Mouse (Mus musculus) Patski (cell line): ENCODE measurements around the gene Olfr625-ps1. TPM values are rescaled to one million over a fixed set of nuclear protein-coding genes. Genes with fewer than 3 reads are reported as not detected.
"Not testable (repeated sequence)": the region's sequence is repeated elsewhere in the genome, so short reads cannot be mapped to it uniquely, and the experiment has no call there.

ENCODE experiments used
- ATAC-seq: fragments of 100-300 bp; one replicate; pipeline ENCODE4 v1.8.0; 2021
- CTCF ChIA-PET: fragments of 350-600 bp; sonication (Branson Sonifier 250); formaldehyde crosslinking; loops from one replicate; lab custom pipeline; 2022; ENCODE audit warnings: inconsistent platforms; lab: Charles Lee
- POLR2A ChIA-PET: fragments of 350-600 bp; sonication (Branson Sonifier 250); formaldehyde crosslinking; loops from one replicate; lab custom pipeline; 2022; ENCODE audit warnings: antibody characterized with exemption, inconsistent platforms; lab: Charles Lee
- DNase-seq: peaks from one replicate; pipeline ENCODE4 v3.0.0-alpha.2; 2011; ENCODE audit warnings: low read depth, low spot score
- H3K27me3 ChIP-seq: fragments of 371-371 bp; one replicate; pipeline ENCODE4 v1.5.1; 2021
- CTCF ChIP-seq: fragments of 100-300 bp; IDR thresholded peaks from one replicate; pipeline ENCODE4 v1.5.1; 2021
- in situ Hi-C: fragments of 300-500 bp; cut with MboI; formaldehyde crosslinking; loops from 3 replicates; pipeline ENCODE4 v1.11.1; 2018; ENCODE audit warnings: low pct_unique_long_range_greater_than_20kb, mixed read lengths
- polyA plus RNA-seq: library from polyadenylated mRNA; unstranded; gene quantifications from one replicate; pipeline ENCODE4 v1.2.3, GENCODE M21; 2021

Olfr625-ps1 gene
- polyA plus RNA-seq: not detected

GRCm38 (mm10) chr7:103682420-103682819 lies at the start of gene Olfr625-ps1:
Olfr625-ps1 (plus strand) TSS chr7:103682720.
- TF ChIP-seq CTCF: no peak
- DNase-seq: no peak

DNA sequence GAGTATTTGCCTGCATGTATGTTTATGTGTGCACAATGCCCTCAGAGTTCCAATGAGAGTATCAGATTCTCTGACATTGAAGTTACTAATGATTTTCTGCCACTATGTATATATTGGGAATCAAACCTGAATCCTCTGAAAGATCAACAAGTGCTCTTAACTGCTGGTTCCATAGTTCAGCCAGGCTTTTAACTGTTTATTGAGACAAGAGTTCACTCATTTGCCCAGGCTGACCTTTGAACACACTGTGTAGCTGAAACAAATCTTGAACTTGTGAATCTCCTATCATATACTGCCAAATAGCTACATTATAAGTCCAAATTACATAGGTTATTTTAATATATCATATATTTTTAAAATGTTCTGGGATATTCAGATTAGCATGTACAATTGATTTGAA lies 45.7 kb upstream of the Olfr625-ps1 start:
- in situ Hi-C loops: no loop called here
- CTCF ChIA-PET: no interaction called here
- DNase-seq: no peak

More at GRCm38 (mm10) chr7:103682420-103682819, at the start of gene Olfr625-ps1:
- POLR2A ChIA-PET: no interaction called here
- in situ Hi-C loops: no loop called here
- no peak for ATAC-seq
- CTCF ChIA-PET: no interaction called here
- H3K27me3 ChIP-seq: no peaks in the 10 kb centered on the region

GRCm38 (mm10) chr7:103642602-103643001 lies 39.9 kb upstream of the Olfr625-ps1 start, which contains the start of gene Olfr622:
Olfr622 (minus strand) TSS chr7:103642702.
- ChIA-PET POLR2A (no interaction called here), CTCF (no interaction called here)
- in situ Hi-C loops: no loop called here
- ATAC-seq: no peak
- H3K27me3 ChIP-seq: no peaks in the 10 kb centered on the region
- DNase-seq: no peak
- no peak for TF ChIP-seq CTCF

More for the DNA sequence above, 45.7 kb upstream of the Olfr625-ps1 start:
- no peak for ATAC-seq
- H3K27me3 ChIP-seq: no peaks in the 10 kb centered on the region
- POLR2A ChIA-PET: no interaction called here
- TF ChIP-seq CTCF: no peak

- POLR2A ChIA-PET: no interaction called here
Measured at GRCm38 (mm10) chr7:103644070-103644469, 38.5 kb upstream of the Olfr625-ps1 start.

GRCm38 (mm10) chr7:103663598-103663997 lies 18.9 kb upstream of the Olfr625-ps1 start, which contains the start of gene Olfr623:
Olfr623 (minus strand) TSS chr7:103663698.
- DNase-seq (no peak), ATAC-seq (no peak)
- CTCF ChIA-PET: no interaction called here
- POLR2A ChIA-PET: no interaction called here
- H3K27me3 ChIP-seq: no peaks in the 10 kb centered on the region
- in situ Hi-C loops: no loop called here
- no peak for TF ChIP-seq CTCF

More at GRCm38 (mm10) chr7:103644070-103644469, 38.5 kb upstream of the Olfr625-ps1 start:
- CTCF ChIA-PET: no interaction called here
- no peaks in the 10 kb centered on the region for H3K27me3 ChIP-seq
- ATAC-seq (no peak), DNase-seq (no peak)
- in situ Hi-C loops: no loop called here
- TF ChIP-seq CTCF: no peak

DNA sequence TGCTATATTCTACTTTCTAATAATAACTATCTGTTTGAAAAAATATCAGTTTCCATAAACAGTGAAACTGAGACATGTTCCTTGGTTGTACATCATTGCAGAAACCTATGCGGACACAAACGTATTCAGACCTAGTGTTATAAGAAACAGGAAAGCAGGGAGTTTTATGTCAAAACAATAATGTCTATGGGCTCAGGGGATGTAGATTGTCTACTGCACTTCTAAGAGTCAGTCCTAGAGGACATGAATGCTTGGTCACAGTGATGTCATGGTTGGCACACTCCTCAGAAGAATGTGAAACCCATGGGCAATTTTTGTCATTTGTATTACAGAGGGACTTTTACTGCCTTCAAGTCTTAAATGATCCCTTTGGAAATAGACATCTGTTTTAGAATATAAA lies 11.4 kb upstream of the Olfr625-ps1 start, which contains the start of gene Olfr624:
TSS of gene Olfr624 (minus strand) at position 101 of the 400 bp plus-strand sequence.
- POLR2A ChIA-PET: no interaction called here
- DNase-seq (no peak), ATAC-seq (no peak)
- CTCF ChIA-PET: no interaction called here
- H3K27me3 ChIP-seq: no peaks in the 10 kb centered on the region
- in situ Hi-C loops: no loop called here
- TF ChIP-seq CTCF: no peak

- in situ Hi-C loops: no loop called here
- ChIA-PET POLR2A (no interaction called here), CTCF (no interaction called here)
- no peak for TF ChIP-seq CTCF
- no peaks in the 10 kb centered on the region for H3K27me3 ChIP-seq
- ATAC-seq: no peak
- no peak for DNase-seq
Measured at GRCm38 (mm10) chr7:103699469-103699868, 16.9 kb downstream of the Olfr625-ps1 start.

- in situ Hi-C loops: no loop called here
- POLR2A ChIA-PET: no interaction called here
- no peak for ATAC-seq
- TF ChIP-seq CTCF: no peak
- CTCF ChIA-PET: no interaction called here
- H3K27me3 ChIP-seq: no peaks in the 10 kb centered on the region
- no peak for DNase-seq
Measured at GRCm38 (mm10) chr7:103712024-103712423, 29.5 kb downstream of the Olfr625-ps1 start.

DNA sequence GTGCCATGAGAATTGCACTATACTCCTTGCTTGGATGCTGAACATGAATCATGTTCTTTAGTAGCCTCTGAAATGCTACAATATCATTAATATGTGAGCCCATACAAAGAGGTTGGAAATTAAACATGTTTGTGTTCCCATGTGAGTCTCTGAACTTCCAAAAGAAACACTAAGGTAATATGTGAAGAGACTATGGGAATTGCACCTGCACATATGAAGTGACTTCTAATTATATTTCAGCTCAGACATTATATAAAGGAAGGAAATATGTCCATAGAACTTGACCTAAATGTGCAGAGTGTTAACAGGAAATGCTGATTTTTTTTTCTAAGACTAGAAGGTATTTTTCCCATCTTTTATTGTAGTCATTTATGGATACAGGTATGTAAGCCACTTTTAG lies 31.9 kb downstream of the Olfr625-ps1 start, which contains the start of gene Olfr243:
TSS of gene Olfr243 (plus strand) at position 301 of the 400 bp plus-strand sequence.
- DNase-seq (no peak), ATAC-seq (no peak)
- TF ChIP-seq CTCF: no peak
- in situ Hi-C loops: no loop called here
- ChIA-PET POLR2A (no interaction called here), CTCF (no interaction called here)
- H3K27me3 ChIP-seq: no peaks in the 10 kb centered on the region

DNA sequence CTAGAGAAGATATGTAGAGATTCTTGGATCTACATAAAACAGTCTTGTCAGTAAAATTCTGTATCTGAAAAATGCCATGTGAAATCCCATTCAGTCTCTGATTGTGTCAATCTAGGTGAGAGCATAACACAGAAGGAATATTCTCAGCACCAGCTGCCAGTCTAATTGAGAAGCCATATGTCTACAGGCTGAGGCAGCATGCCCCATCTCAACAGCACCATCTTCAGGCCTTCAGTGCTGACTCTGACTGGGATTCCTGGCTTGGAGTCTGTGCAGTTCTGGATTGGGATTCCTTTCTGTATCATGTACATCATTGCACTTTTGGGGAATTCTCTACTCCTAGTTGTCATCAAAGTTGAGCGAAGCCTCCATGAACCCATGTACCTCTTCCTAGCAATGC lies 33.9 kb downstream of the Olfr625-ps1 start:
- POLR2A ChIA-PET, ATAC-seq, DNase-seq, in situ Hi-C loops, CTCF ChIA-PET, H3K27me3 ChIP-seq: not testable (repeated sequence)

DNA sequence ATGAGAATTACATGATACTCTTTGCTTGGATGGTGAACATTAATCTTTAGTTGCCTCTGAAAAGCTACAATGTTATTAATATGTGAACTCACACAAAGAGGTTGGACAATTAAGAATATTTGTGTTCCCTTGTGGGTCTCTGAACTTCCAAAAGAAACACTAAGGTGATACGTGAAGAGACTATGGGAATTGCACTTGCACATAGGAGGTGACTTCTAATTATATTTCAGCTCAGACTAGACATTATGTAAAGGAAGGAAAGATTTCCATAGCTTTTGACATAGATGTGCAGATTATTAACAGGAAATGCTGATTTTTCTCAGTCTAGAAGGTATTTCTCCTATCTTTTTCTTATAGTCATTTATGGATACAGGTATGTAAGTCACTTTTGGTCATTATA lies 47.6 kb downstream of the Olfr625-ps1 start, which contains the start of gene Olfr628:
TSS of gene Olfr628 (plus strand) at position 301 of the 400 bp plus-strand sequence.
- ChIA-PET POLR2A (no interaction called here), CTCF (no interaction called here)
- in situ Hi-C loops: no loop called here
- no peak for TF ChIP-seq CTCF
- ATAC-seq: no peak
- no peak for DNase-seq
- no peaks in the 10 kb centered on the region for H3K27me3 ChIP-seq

Other genes with a start within 250 kb of the Olfr625-ps1 start
- not detected for gene Olfr605, start 237.3 kb upstream of the Olfr625-ps1 start, polyA plus RNA-seq
- not detected for gene Olfr606, start 233.7 kb upstream of the Olfr625-ps1 start, polyA plus RNA-seq
- not detected for gene Olfr607, start 218.6 kb upstream of the Olfr625-ps1 start, polyA plus RNA-seq
- not detected for gene Olfr608, start 212.8 kb upstream of the Olfr625-ps1 start, polyA plus RNA-seq
- gene Olfr609, start 184.7 kb upstream of the Olfr625-ps1 start, polyA plus RNA-seq: not detected
- gene Olfr610, start 170.6 kb upstream of the Olfr625-ps1 start, polyA plus RNA-seq: not detected
- gene Olfr611, start 161.9 kb upstream of the Olfr625-ps1 start, polyA plus RNA-seq: not detected
- gene Olfr612, start 140.0 kb upstream of the Olfr625-ps1 start, polyA plus RNA-seq: not detected
- gene Olfr613, start 134.6 kb upstream of the Olfr625-ps1 start, polyA plus RNA-seq: 0.42 TPM
- gene Olfr615, start 126.6 kb upstream of the Olfr625-ps1 start, polyA plus RNA-seq: not detected
- not detected for gene Olfr616, start 113.6 kb upstream of the Olfr625-ps1 start, polyA plus RNA-seq
- gene Olfr617, start 109.7 kb upstream of the Olfr625-ps1 start, polyA plus RNA-seq: not detected
- not detected for gene Olfr618, start 92.6 kb upstream of the Olfr625-ps1 start, polyA plus RNA-seq
- gene Olfr619, start 82.1 kb upstream of the Olfr625-ps1 start, polyA plus RNA-seq: not detected
- gene Olfr620, start 70.2 kb upstream of the Olfr625-ps1 start, polyA plus RNA-seq: not detected
- not detected for gene Olfr622, start 40.0 kb upstream of the Olfr625-ps1 start, polyA plus RNA-seq
- gene Olfr623, start 19.0 kb upstream of the Olfr625-ps1 start, polyA plus RNA-seq: not detected
- 0.15 TPM for gene Olfr624, start 11.5 kb upstream of the Olfr625-ps1 start, polyA plus RNA-seq
- gene Olfr243, start 32.0 kb downstream of the Olfr625-ps1 start, polyA plus RNA-seq: not detected
- gene Olfr628, start 47.7 kb downstream of the Olfr625-ps1 start, polyA plus RNA-seq: not detected
- gene Olfr629, start 62.2 kb downstream of the Olfr625-ps1 start, polyA plus RNA-seq: not detected
- not detected for gene Olfr630, start 74.6 kb downstream of the Olfr625-ps1 start, polyA plus RNA-seq
- gene Olfr69, start 88.9 kb downstream of the Olfr625-ps1 start, polyA plus RNA-seq: not detected
- not detected for gene Olfr68, start 97.0 kb downstream of the Olfr625-ps1 start, polyA plus RNA-seq
- gene Olfr67, start 109.1 kb downstream of the Olfr625-ps1 start, polyA plus RNA-seq: not detected
- not detected for gene Hbb-bt, start 131.3 kb downstream of the Olfr625-ps1 start, polyA plus RNA-seq
- not detected for gene Hbb-bs, start 145.4 kb downstream of the Olfr625-ps1 start, polyA plus RNA-seq
- gene Hbb-bh2, start 157.8 kb downstream of the Olfr625-ps1 start, polyA plus RNA-seq: not detected
- gene Hbb-bh1, start 160.4 kb downstream of the Olfr625-ps1 start, polyA plus RNA-seq: not detected
- not detected for gene Hbb-y, start 170.5 kb downstream of the Olfr625-ps1 start, polyA plus RNA-seq
- gene Olfr66, start 203.5 kb downstream of the Olfr625-ps1 start, polyA plus RNA-seq: not detected
- not detected for gene Olfr64, start 211.8 kb downstream of the Olfr625-ps1 start, polyA plus RNA-seq
- gene Olfr65, start 220.8 kb downstream of the Olfr625-ps1 start, polyA plus RNA-seq: not detected
- not detected for gene Olfr631, start 246.1 kb downstream of the Olfr625-ps1 start, polyA plus RNA-seq